Mouse (Mus musculus) erythroblast, adult 5-6 weeks (primary cell): ENCODE measurements around the gene Rnase10. TPM values are rescaled to one million over a fixed set of nuclear protein-coding genes. Genes with fewer than 3 reads are reported as not detected.
"Not testable (repeated sequence)": the region's sequence is repeated elsewhere in the genome, so short reads cannot be mapped to it uniquely, and the experiment has no call there.

Source experiments
- ATAC-seq: replicated peaks from 2 replicates; pipeline ENCODE4 v1.8.0; 2016; ENCODE audit warnings: moderate number of reproducible peaks, mild to moderate bottlenecking, moderate TSS enrichment, inconsistent platforms; ENCODE audit not compliant: poor library complexity, low FRiP score, severe bottlenecking
- total RNA-seq, 2 experiments: library from RNA; stranded (forward) in 1 of 2; stranded (reverse) in 1 of 2; fragments of 150-400 nt in 1 of 2; fragments of 200-764, 138-1000 nt in 1 of 2; gene quantifications; 2 replicates each; pipeline versions ENCODE4 v1.2.3 to v1.2.4; 2015 to 2017; ENCODE audit warnings: low replicate concordance in 2 of 2

The Rnase10 gene
- total RNA-seq (2015; ENCODE audit: low replicate concordance) (1.3 TPM in 1 of 2 replicates, not detected in the other), total RNA-seq (2017; ENCODE audit: low replicate concordance) (0.85 TPM in 1 of 2 replicates, not detected in the other)

- ATAC-seq = no peak
Measured at GRCm38 (mm10) chr14:51007152-51007801, at the start of gene Rnase10. TSS of gene Rnase10 (plus strand) at chr14:51007751.

- ATAC-seq = peak; percentile 63
Measured at GRCm38 (mm10) chr14:50958289-50958995, 49.1 kb upstream of the Rnase10 start.

- no peak for ATAC-seq
Measured at GRCm38 (mm10) chr14:50968216-50968980, 39.2 kb upstream of the Rnase10 start.

- ATAC-seq = no peak
Measured at GRCm38 (mm10) chr14:50969041-50969440, 38.5 kb upstream of the Rnase10 start.

- ATAC-seq = peak; percentile 37; the same call in 1 of the 2 replicates
Measured at GRCm38 (mm10) chr14:50969558-50970544, 37.7 kb upstream of the Rnase10 start.

GRCm38 (mm10) chr14:50970822-50971221 is 36.7 kb upstream of the Rnase10 start:
- ATAC-seq = no peak

GRCm38 (mm10) chr14:50973054-50973453 is 34.5 kb upstream of the Rnase10 start:
- not testable (repeated sequence) for ATAC-seq

GRCm38 (mm10) chr14:50973700-50974099 is 33.9 kb upstream of the Rnase10 start:
- no peak for ATAC-seq

GRCm38 (mm10) chr14:50975001-50975400 is 32.5 kb upstream of the Rnase10 start:
- ATAC-seq = no peak

- no peak for ATAC-seq
Measured at GRCm38 (mm10) chr14:50976674-50977073, 30.9 kb upstream of the Rnase10 start.

- ATAC-seq = 0 out of 2 replicates have a peak, but pooled peaks have one; percentile 40
Measured at GRCm38 (mm10) chr14:50978451-50978850, 29.1 kb upstream of the Rnase10 start.

GRCm38 (mm10) chr14:50979631-50980030 is 27.9 kb upstream of the Rnase10 start:
- no peak for ATAC-seq

GRCm38 (mm10) chr14:50981207-50981606 is 26.3 kb upstream of the Rnase10 start:
- no peak for ATAC-seq

- ATAC-seq = no peak
Measured at GRCm38 (mm10) chr14:50981837-50982236, 25.7 kb upstream of the Rnase10 start.

GRCm38 (mm10) chr14:50987668-50988067 is 19.9 kb upstream of the Rnase10 start:
- ATAC-seq = no peak

GRCm38 (mm10) chr14:50991037-50991436 is 16.5 kb upstream of the Rnase10 start:
- no peak for ATAC-seq

GRCm38 (mm10) chr14:50997088-50997487 is 10.5 kb upstream of the Rnase10 start:
- ATAC-seq = no peak

GRCm38 (mm10) chr14:50997999-50998666 is 9.4 kb upstream of the Rnase10 start:
- ATAC-seq = no peak
